Mouse (Mus musculus) MEL (cell line): ENCODE measurements around the gene Atp6v1g2.

Source experiments
- BHLHE40 ChIP-seq: IDR thresholded peaks from 2 replicates; pipeline ENCODE4 v1.6.1; 2012; ENCODE audit warnings: low read depth, mild to moderate bottlenecking, inconsistent platforms, low read length, improper control_type of control experiment, borderline replicate concordance
- CHD2 ChIP-seq: IDR thresholded peaks from 2 replicates; pipeline ENCODE4 v1.6.1; 2011; ENCODE audit warnings: low read length, improper control_type of control experiment
- EP300 ChIP-seq, 2 experiments: IDR thresholded peaks; 2 replicates each; pipeline ENCODE4 v1.6.1; 2011; ENCODE audit warnings: improper control_type of control experiment in 2 of 2, low read length in 2 of 2, low read depth in 1 of 2, mild to moderate bottlenecking in 1 of 2
- KAT2A ChIP-seq: conservative IDR thresholded peaks from 2 replicates; pipeline ENCODE4 v1.6.1; 2012; ENCODE audit warnings: low read depth, low read length, improper control_type of control experiment, inconsistent platforms
- MXI1 ChIP-seq: IDR thresholded peaks from 2 replicates; pipeline ENCODE4 v1.6.1; 2011; ENCODE audit warnings: mild to moderate bottlenecking, low read depth, low read length, improper control_type of control experiment
- NRF1 ChIP-seq: IDR thresholded peaks from 2 replicates; pipeline ENCODE4 v1.6.1; 2014; ENCODE audit warnings: low read depth, mild to moderate bottlenecking, inconsistent platforms, low read length, improper control_type of control experiment, moderate library complexity; ENCODE audit not compliant: poor library complexity, insufficient read depth, severe bottlenecking
- POLR2AphosphoS2 ChIP-seq: IDR thresholded peaks from 2 replicates; pipeline ENCODE4 v1.6.1; 2011; ENCODE audit warnings: low read length, improper control_type of control experiment
- RAD21 ChIP-seq: IDR thresholded peaks from 2 replicates; pipeline ENCODE4 v1.6.1; 2011; ENCODE audit warnings: mild to moderate bottlenecking, low read depth, low read length, improper control_type of control experiment
- RCOR1 ChIP-seq: IDR thresholded peaks from 2 replicates; pipeline ENCODE4 v1.6.1; 2012; ENCODE audit warnings: low read depth, mild to moderate bottlenecking, inconsistent platforms, low read length, improper control_type of control experiment
- SIN3A ChIP-seq: IDR thresholded peaks from 2 replicates; pipeline ENCODE4 v1.6.1; 2012; ENCODE audit warnings: low read length, improper control_type of control experiment, inconsistent platforms
- TCF12 ChIP-seq: IDR thresholded peaks from 2 replicates; pipeline ENCODE4 v1.6.1; 2014; ENCODE audit warnings: low read depth, mild to moderate bottlenecking, inconsistent platforms, low read length, improper control_type of control experiment, moderate library complexity

- TF ChIP-seq RCOR1 (no peak), POLR2AphosphoS2 (no peak), MXI1 (no peak), EP300 (IDR thresholded peaks at IDR 0.05; ENCODE audit: low read depth in 1 of 2, low read length in 2 of 2) (no peak), NRF1 (no peak), BHLHE40 (no peak), KAT2A (no peak), CHD2 (no peak), RAD21 (no peak), TCF12 (no peak), SIN3A (no peak)
Measured at GRCm38 (mm10) chr17:35220156-35220952, 13.1 kb upstream of the Atp6v1g2 start, which contains the start of gene Gm16181.
